Mouse (Mus musculus) hindbrain, embryonic 13.5 days (tissue): ENCODE data around the gene Ccl19. TPM values are rescaled to one million over a fixed set of nuclear protein-coding genes. Genes with fewer than 3 reads are reported as not detected.
"Not testable (repeated sequence)": the region's sequence is repeated elsewhere in the genome, so short reads cannot be mapped to it uniquely, and the experiment has no call there.

Experiments used
- ATAC-seq: fragments of 200-750 bp; cut with Nextera tagmentation; 2 replicates; pipeline ENCODE4 v1.8.0; 2017; ENCODE audit warnings: moderate TSS enrichment; ENCODE audit not compliant: low FRiP score
- H3K27ac ChIP-seq: fragments of 300-500 bp; sonication (generic); 2 replicates; pipeline ENCODE4 v1.5.1; 2015; ENCODE audit warnings: inconsistent platforms, mild to moderate bottlenecking, moderate library complexity
- H3K27me3 ChIP-seq: fragments of 300-500 bp; sonication (generic); 2 replicates; pipeline ENCODE4 v1.6.1; 2015; ENCODE audit warnings: mild to moderate bottlenecking, inconsistent platforms
- H3K36me3 ChIP-seq: fragments of 300-500 bp; sonication (generic); 2 replicates; pipeline ENCODE4 v1.6.1; 2015; ENCODE audit warnings: mild to moderate bottlenecking, inconsistent platforms
- H3K4me1 ChIP-seq: fragments of 300-500 bp; sonication (generic); replicated peaks from 2 replicates; pipeline ENCODE4 v1.6.1; 2015; ENCODE audit warnings: inconsistent platforms
- H3K4me2 ChIP-seq: fragments of 300-500 bp; sonication (generic); 2 replicates; pipeline ENCODE4 v1.6.1; 2015; ENCODE audit warnings: inconsistent platforms, mild to moderate bottlenecking, moderate library complexity
- H3K4me3 ChIP-seq: fragments of 300-500 bp; sonication (generic); 2 replicates; pipeline ENCODE4 v1.5.1; 2015; ENCODE audit warnings: mild to moderate bottlenecking, inconsistent platforms
- H3K9ac ChIP-seq: fragments of 300-500 bp; sonication (generic); 2 replicates; pipeline ENCODE4 v1.6.1; 2015; ENCODE audit warnings: mild to moderate bottlenecking, inconsistent platforms
- H3K9me3 ChIP-seq: fragments of 300-500 bp; sonication (generic); 2 replicates; pipeline ENCODE4 v1.6.1; 2016; ENCODE audit warnings: inconsistent platforms
- whole genome bisulfite sequencing: fragments of 180-500 bp; shearing (Covaris S2); methylation state at CpG from one replicate; pipeline ENCODE4 v1.1.7; 2015; 5-methylcytosine and 5-hydroxymethylcytosine counted together
- polyA plus RNA-seq: library from polyadenylated mRNA; unstranded; fragments of >200 nt; fragmentation: Nextera tagmentation; extraction: Ambion mirVana; gene quantifications from 2 replicates; pipeline ENCODE4 v1.2.1, GENCODE M21; 2015

Gene Ccl19
- polyA plus RNA-seq, result 0.53 TPM in 1 of 2 replicates, not detected in the other

DNA sequence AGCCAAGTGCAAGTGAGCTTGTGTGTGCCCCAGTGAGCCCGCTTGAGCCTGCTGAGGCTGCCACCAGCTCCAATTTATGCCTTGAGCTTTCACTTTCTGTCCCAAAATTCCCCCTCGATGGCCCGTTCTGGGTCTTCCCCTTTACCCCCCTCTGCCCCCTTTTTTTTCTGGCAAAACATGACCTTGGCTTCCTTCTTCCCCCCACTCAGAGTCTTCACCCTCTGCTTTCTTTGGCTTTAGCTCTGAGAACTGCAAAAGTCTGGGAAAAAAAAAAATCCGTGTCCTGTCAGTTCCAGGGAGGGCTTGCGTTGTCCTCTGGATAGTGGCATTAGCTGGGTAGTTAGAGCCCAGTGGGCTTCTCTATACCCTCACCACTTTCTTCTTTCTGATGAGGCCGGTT, at the start of gene Ccl19:
TSS of gene Ccl19 (minus strand) at position 101 of the 400 bp plus-strand sequence.
- not testable (repeated sequence) for H3K4me2 ChIP-seq, H3K27me3 ChIP-seq
- no CpG with 5 or more reads among the region's 6 CpGs for WGBS

DNA sequence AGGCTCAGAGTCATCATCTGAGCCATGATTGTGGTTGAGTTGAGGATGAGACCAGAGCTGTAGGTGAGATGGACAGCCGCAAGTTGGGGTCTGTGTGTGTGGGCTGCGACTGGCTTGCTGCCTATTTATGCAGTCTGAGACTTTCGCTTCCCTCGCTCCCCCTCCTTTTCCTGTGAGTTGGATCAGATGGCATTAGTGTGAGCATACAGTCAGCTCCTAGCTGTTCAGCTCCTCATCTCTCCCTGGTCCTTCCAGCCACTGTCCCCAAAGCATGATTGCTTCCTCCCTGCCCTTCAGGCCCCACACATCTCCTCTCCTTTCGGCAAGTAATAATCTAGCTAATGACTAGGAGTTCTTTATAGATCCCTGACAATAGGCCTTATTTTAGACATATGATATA, 17.5 kb upstream of the Ccl19 start, which contains the start of gene Ccl21a:
TSS of gene Ccl21a (minus strand) at position 101 of the 400 bp plus-strand sequence.
- H3K36me3 ChIP-seq, ATAC-seq, H3K27ac ChIP-seq, H3K9ac ChIP-seq, H3K27me3 ChIP-seq, H3K4me1 ChIP-seq, H3K4me2 ChIP-seq, H3K4me3 ChIP-seq, H3K9me3 ChIP-seq: not testable (repeated sequence)
- no CpG with 5 or more reads among the region's 5 CpGs for WGBS

More for the DNA sequence above, at the start of gene Ccl19:
- H3K4me1 ChIP-seq, H3K9me3 ChIP-seq, H3K36me3 ChIP-seq, H3K27ac ChIP-seq, H3K9ac ChIP-seq, ATAC-seq, H3K4me3 ChIP-seq: not testable (repeated sequence)

DNA sequence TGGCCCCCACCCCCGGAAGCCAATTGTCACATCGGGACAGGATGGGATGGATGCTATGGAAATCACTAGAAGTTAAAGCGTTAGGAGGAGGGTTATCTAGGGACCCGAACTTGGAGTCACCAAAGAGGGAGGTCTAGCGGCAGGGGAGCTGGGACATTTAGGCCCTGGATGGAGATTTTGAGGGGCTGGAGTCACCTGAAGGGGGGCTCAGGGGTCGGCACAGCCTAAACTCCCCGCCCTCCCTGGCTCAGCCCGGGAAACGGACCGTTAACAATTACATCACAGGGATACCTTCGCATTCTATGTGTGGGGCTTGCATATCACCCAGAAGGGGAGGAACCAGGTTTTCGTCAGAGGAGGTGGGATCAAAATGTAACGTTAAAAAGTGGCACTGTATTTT, 21.1 kb downstream of the Ccl19 start, which contains the start of gene 4930578G10Rik:
TSS of gene 4930578G10Rik (plus strand) at position 301 of the 400 bp plus-strand sequence.
- not testable (repeated sequence) for H3K36me3 ChIP-seq, H3K27me3 ChIP-seq, H3K4me3 ChIP-seq, H3K27ac ChIP-seq, ATAC-seq, H3K4me2 ChIP-seq, H3K4me1 ChIP-seq, H3K9ac ChIP-seq, H3K9me3 ChIP-seq
- no CpG with 5 or more reads among the region's 13 CpGs for WGBS

Other genes starting within 250 kb of the Ccl19 start
- not detected in 2 replicates for gene Fam205a2, start 228.4 kb downstream of the Ccl19 start, polyA plus RNA-seq
- not detected in 2 replicates for gene Gm10591, start 144.4 kb downstream of the Ccl19 start, polyA plus RNA-seq
- not detected in 2 replicates for gene Gm2564, start 126.9 kb downstream of the Ccl19 start, polyA plus RNA-seq
- gene Ccl27b, start 101.3 kb downstream of the Ccl19 start, polyA plus RNA-seq, result not detected in 2 replicates
- not detected in 2 replicates for gene Il11ra2, start 94.7 kb downstream of the Ccl19 start, polyA plus RNA-seq
- 0.23 and 0.71 TPM in 2 replicates for gene 4930578G10Rik, start 21.0 kb downstream of the Ccl19 start, polyA plus RNA-seq
- 1.3 and 1.4 TPM in 2 replicates for gene Ccl21a, start 17.4 kb upstream of the Ccl19 start, polyA plus RNA-seq
- gene Fam205a1, start 97.3 kb upstream of the Ccl19 start, polyA plus RNA-seq, result 0.05 TPM in 1 of 2 replicates, not detected in the other
- 0.36 and 0.69 TPM in 2 replicates for gene Gm12394, start 100.2 kb upstream of the Ccl19 start, polyA plus RNA-seq
- 1.7 and 2.3 TPM in 2 replicates for gene Fam205c, start 117.7 kb upstream of the Ccl19 start, polyA plus RNA-seq
- gene Phf24, start 160.1 kb upstream of the Ccl19 start, polyA plus RNA-seq, result 21.7 and 23.0 TPM in 2 replicates
- 51.0 and 51.2 TPM in 2 replicates for gene Dnajb5, start 193.2 kb upstream of the Ccl19 start, polyA plus RNA-seq
- 0.63 and 0.70 TPM in 2 replicates for gene 1700022I11Rik, start 213.0 kb upstream of the Ccl19 start, polyA plus RNA-seq
- gene Vcp, start 243.9 kb upstream of the Ccl19 start, polyA plus RNA-seq, result 524 and 526 TPM in 2 replicates